Mouse (Mus musculus) frontal cortex, adult (tissue): ENCODE measurements around the gene Foxj3.

ENCODE experiments used
- ATAC-seq: cut with Nextera tagmentation; 2 replicates; pipeline ENCODE4 v1.9.2; 2017; ENCODE audit warnings: mild to moderate bottlenecking, moderate library complexity, mixed read lengths; ENCODE audit not compliant: low TSS enrichment

Gene Foxj3

DNA sequence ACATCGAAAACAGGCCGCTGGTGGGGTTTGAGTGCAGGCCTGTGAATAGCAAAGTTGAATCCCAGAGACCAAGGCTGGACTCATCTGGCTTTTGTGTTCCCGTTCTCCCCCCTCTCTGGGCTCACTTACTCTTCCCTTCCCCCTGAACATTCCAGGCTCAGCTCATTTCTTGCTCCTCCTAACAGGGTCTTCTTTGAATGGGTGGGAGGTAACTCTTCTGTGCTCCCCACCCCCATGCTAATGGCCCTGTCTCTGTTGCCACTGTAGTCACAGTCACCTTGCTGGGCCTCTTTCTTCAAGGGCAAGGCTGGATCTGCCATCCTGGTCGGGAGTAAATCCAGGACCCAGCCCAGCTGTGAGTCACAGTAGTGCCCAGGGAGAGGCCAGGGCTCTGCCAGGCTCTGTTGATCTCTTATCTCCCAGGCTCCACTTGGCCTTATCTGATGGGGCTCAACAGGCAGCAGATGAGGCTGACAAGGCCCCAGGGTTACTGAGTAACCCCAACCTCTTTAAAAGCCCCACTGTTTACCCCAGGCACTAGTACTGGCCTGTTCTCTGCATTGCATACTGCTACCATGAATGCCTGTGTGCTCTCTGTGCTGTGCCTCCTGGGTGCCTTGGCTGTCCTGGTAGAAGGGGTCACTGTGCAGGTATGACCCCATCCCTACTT is 100.5 kb downstream of the Foxj3 start, which contains the start of gene Guca2a:
Guca2a (plus strand) TSS at position 529 of the 670 bp plus-strand sequence.
- no peak for ATAC-seq

- ATAC-seq = no peak
Measured at GRCm38 (mm10) chr4:119637946-119638345, 101.1 kb downstream of the Foxj3 start.

DNA sequence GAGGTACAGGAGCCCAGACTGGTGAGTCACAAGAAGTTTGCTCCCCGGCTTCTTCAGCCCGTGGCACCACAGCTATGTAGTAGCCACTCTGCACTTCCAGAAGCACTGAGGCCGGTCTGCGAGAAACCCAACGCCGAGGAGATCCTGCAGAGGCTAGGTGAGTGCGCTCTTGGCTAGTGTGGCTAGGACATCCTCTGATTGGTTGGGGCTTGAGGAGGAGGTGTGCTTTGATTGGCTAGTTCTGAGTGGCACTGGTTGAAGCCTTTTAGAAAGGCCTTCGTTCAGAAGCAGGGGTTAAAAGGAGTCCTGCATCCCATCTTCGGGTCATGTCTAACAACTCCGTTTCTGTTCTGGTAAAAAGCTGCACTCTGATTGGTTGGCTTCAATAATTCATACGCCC is 101.9 kb downstream of the Foxj3 start:
- no peak for ATAC-seq

GRCm38 (mm10) chr4:119642666-119643065 is 105.9 kb downstream of the Foxj3 start:
- no peak for ATAC-seq

DNA sequence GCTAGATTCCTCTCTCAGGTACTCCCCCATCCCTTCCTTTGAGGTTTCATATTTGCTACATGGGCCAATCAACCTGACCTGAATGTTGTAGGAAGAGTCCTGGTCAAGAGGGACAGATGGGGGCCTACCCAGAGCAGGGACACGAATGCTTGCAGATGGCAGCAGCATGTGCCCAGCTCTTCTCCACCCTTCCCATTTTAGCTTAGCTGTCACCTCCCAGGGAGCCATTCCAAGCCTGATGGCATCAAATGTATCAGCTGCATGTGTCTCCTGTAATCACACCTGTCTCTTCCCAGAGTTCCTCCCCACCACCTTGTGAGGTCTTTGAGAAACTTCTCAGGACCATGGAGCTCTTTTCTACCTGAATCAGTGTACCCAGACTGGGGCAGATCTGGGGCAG is 120.2 kb downstream of the Foxj3 start:
- ATAC-seq = no peak

GRCm38 (mm10) chr4:119658246-119658645 is 121.4 kb downstream of the Foxj3 start:
- ATAC-seq = no peak

DNA sequence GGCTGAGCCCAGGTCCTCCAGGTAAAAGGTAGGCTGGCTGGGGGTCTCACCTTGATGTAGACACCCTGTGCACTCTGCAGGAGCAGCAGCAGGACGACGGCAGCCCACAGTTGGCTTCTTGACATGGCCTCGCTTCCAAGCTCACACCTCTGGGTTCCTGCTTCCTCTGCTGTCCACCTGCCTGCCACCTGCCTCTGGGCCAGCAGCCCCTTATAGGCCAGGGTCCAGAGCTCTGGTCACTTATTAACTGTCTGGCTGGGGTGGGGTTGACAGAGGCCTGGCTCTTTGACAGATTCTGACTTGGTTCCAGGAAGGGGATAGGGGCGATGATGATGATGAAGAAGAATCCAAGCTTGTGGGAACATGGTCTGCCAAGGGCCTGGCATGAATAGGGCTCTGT is 121.9 kb downstream of the Foxj3 start, which contains the start of gene Guca2b:
Guca2b (minus strand) TSS at position 224 of the 400 bp plus-strand sequence.
- ATAC-seq = no peak

- no peak for ATAC-seq
Measured at GRCm38 (mm10) chr4:119660007-119660406, 123.2 kb downstream of the Foxj3 start.

- ATAC-seq = 0 out of 2 replicates have a peak, but pooled peaks have one; percentile 52
Measured at GRCm38 (mm10) chr4:119662151-119662550, 125.3 kb downstream of the Foxj3 start.

GRCm38 (mm10) chr4:119662976-119663375 is 126.2 kb downstream of the Foxj3 start:
- ATAC-seq = peak; percentile 69; the same call in 1 of the 2 replicates

DNA sequence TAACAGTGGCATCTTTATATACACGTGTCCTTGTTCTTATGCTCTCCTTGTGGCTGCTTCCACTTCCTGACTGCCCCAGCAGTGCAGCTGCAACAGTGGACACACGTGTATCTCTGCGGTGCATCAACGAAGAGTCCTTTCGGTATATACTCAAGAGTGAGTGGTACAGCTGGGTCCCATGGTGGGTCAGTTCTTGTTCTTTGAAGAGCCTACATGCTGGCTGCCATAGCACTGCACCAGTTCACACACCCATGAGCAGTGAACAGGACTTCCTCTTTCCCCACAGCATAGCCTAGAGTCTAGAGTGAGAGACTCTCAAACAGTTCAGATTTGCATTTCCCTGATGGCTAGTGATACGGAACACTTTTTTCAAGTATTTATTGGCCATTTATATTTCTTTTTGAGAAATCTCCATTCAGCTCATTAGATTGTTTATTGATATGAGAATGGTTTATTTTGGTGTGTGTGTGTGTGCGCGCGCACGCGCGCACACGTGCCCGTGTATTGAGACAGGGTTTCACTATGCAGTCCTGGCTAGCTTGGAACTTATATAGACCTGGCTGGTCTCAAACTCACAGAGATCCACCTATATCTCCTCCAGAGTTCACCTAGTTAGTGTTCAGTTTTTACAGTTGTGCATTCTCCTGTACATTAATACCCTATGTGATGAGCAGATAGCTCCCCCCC is 126.7 kb downstream of the Foxj3 start:
- ATAC-seq = 0 out of 2 replicates have a peak, but pooled peaks have one; percentile 2

DNA sequence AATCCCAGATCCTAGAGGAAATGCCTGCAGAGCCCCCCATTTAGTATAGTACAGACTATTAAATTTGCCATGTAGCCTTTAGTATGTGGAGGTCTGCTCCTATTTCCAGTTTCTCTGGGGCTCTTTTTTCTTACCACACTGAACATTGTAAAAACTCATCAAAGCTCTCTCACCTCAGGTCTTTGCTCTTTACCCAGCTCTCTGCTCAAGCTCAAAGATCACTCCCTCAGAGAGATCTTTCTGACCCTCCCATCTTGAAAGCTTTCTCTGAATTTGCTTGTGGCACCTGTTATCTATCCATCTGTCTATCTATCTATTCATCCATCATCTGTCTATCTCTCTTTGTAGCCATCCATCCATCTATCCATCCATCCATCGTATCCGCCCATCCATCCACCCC is 128.4 kb downstream of the Foxj3 start:
- ATAC-seq = no peak

GRCm38 (mm10) chr4:119666116-119666515 is 129.3 kb downstream of the Foxj3 start:
- ATAC-seq = no peak

DNA sequence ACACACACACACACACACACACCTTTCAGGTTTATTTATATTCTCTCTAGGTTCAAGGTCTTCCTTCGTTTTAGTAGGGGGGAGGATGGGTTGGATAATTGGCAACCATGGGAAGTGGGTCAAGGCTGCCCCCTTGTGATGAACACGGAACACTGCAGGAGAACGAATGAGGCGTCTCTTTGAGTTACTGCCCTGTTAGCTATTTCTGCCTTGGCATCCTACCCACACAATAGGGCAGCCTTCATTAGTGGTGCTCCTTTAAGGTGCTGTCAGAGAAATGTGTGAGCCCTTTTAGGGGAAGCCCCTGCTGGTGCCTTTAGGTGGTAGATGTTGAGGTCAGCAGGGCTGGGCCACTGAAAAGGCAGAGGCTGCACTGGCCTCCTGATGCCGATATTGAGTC is 130.7 kb downstream of the Foxj3 start:
- ATAC-seq = peak; percentile 35; the same call in 1 of the 2 replicates

- no peak for ATAC-seq
Measured at GRCm38 (mm10) chr4:119668185-119668584, 131.4 kb downstream of the Foxj3 start.

DNA sequence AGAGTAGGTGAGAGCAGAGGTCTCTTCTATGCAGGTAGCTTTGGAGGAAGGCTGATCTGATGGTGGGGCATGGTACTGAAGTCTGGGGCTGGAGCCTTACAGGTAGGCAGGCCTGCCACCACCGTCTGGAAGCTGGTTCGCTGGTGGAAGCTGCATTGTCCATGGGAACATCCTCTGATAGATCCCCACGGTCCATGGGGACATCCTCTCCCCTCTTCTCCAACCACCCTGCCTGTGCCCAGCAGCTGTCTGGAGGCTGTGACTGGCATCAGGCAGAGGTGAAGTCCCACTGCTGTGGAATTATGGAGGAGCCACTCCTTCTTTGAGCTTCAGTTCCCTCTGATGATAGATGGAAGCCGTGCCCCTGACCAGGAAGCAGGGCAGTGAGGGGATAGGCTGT is 131.8 kb downstream of the Foxj3 start:
- no peak for ATAC-seq

- peak; percentile 21; the same call in 1 of the 2 replicates for ATAC-seq
Measured at GRCm38 (mm10) chr4:119669356-119670209, 132.8 kb downstream of the Foxj3 start.

DNA sequence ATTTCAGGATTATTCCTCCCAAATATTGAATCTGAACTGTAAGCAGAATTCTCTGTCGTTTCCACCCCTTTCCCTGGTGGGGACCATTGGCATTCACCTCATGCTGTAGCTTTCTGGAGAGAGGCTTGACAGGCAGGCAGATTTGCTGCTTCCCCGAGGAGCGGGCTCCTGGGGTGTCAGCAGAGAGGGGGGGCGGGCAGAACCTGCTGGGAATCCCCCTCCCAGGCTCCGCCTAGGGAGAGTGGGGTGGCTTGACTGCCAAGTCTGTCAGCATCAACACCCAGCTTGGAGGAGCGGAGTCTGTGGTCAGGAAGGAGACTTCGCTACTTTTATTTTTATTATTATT is 133.4 kb downstream of the Foxj3 start:
- ATAC-seq = peak; percentile 43; the same call in 1 of the 2 replicates

DNA sequence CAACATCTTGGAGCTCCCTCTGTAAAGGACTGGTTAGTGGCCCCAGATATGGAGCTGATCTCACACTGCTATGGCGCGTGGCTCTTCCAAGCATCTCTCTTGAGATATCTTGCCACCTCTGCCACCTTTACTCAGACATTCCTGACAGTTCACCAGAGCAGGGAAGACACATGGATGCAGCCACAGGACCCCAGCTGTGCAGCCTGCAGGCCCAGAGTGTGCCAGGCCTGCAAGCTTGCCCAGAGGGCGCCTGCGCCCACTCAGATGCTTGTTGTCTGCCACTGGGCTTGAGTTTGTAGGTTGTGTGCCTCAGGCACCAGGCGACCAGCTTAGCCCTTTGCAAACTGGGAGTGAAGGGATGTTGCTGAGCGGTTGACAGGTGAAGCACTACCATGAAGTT is 133.9 kb downstream of the Foxj3 start:
- ATAC-seq = no peak

DNA sequence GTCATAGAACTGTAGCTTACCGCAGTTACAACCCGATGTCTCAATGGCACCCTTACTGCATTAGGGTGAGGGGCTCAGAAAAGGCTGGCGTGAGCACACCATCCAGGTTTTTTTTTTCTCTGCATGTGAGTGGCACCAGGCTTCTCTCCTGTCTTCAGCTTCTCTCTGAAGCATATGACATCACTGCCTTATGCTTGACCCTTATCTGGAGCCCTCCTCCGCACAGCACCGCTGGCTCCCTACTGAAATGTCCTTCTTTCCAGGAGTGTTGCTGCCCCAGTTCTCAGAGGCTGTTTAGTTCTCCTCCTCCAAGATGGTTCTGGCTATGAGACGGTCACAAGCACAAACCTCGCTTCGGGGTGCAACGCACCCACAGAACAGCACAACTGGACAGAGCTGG is 134.4 kb downstream of the Foxj3 start:
- no peak for ATAC-seq

DNA sequence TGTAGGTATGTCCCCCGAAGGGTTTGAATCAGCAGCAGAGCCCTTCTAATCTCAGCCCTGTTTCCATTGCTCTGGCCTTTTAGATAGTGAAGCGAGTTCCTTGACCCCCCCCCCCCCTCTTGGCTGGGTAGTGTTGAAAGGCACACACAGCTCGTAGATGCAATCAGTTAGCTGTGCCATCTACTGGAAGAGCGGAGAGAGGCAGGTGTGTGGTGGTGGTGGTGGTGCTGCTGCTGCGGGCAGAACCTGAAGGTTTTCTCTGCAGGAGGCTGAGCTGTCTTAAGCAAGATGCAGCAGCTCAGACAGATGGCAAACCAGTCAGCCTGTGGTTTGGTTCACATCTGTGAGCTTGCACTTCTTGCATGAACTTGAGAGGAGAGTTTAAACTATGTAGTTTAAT is 135.9 kb downstream of the Foxj3 start:
- ATAC-seq = peak; percentile 80
